Mouse (Mus musculus) urinary bladder, postnatal 14 days (tissue): Measurements from ENCODE around the gene Tmem72.

Source experiments
- DNase-seq: peaks from one replicate; pipeline ENCODE4 v3.0.0; 2021; ENCODE audit warnings: low spot score

Tmem72 gene

DNA sequence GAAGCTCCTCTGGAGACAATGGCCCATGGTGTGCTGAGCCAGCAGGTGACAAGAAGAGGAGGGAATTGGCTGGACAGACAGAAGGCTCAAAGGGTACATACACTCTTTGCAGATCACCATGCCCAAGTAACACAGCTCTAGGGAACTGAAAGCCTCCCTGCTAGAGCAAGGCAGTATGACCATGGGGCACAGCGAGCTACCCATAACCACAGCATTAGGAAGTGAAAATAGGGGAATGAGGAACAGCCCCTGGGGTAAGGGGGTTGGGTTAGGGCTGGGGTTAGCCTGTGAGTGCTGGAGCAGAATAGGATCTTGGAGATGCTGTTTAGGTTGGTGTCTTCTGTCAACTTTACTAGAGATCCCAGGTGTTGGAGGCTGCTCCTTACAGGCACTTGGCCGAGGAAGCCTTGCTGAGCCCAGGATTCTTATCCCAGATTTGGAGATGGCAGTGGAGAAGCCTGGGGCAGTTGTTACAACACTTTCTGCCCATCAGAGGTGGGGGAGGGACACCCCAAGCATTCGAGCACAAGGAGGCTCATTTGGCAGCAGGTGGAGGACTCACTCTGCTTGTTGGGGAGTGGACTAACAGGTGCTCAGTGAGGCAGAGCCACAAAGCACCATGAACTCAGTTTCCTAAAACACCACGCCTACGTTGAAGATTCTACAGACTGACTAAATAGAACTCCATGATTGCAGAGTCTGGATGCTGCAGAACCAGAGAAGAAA is 37.0 kb downstream of the Tmem72 start:
- no peak for DNase-seq

DNA sequence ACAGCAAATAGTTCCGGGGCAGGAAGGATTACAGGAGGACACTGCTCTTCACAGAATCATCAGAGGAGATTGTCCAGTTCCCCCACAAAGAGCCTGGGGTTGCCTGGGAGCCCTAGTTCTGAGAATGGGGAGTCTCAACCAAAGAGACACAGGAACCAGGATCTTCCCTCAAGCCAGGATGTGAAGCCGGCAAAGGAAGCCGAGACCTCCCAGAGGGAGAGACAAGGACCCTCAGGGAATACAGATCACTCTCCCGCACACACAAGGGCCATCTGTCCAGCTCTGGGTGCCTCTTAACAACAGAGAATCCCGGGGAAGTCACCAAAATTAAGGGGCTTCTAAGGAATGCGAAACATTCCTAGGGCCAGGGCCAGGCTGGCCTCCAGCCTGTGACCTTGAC is 39.4 kb downstream of the Tmem72 start:
- no peak for DNase-seq

DNA sequence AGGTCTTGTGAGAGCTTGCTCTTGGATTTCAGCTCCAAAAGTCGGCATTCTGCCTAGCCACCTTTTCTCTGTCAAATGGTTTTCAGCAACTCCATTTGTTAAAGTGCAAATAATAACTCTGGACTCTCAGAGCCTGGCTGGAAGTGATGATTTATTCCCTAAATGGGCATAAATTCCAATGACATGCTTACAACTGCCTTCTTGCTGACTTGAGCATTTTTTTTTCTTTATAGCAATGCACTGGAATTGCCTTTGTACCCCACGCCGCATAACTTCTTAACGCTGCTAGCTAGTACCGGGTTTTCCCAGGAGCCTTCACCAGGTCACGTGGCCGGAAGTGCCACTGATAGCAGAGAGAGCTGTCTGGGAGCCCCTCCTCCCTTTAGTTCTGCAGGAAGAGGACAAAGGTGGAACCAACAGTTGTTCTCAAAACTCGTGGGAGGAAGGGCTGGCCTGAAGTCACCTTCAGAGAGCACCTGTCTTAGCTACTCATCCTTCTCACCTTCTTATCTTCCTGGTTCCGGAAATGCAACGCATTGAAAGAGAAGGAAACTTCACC is 40.3 kb downstream of the Tmem72 start:
- DNase-seq, result no peak

DNA sequence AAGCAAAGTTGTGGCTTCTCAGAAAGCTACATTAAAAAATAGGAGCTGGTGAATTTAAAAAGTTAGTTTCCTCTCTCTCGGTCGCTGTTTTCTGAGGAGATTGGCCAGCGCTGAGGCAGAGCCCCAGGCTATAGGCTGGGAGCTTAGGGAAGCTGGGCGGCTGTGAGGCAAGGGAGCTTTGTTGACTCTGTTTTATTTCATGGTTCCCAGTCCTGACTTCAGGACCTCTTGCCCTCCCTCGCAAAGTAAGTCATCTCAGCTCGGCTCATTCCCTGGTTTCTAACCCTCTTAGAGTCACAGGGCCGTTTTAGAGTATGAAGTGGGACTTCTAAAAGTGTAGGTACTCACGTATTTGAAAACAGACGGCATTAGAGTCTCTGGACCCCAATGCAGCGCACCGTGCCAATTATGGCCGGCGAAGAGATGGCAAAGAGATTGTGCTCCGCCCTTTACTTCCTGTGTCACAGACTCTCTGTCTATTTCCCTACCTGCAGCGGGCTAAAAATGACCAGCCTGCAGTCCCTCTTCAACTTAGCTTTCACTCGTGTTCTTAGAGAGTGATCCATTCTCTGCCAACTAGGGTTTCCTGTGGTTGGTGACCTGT is 42.3 kb downstream of the Tmem72 start:
- DNase-seq, result no peak

DNA sequence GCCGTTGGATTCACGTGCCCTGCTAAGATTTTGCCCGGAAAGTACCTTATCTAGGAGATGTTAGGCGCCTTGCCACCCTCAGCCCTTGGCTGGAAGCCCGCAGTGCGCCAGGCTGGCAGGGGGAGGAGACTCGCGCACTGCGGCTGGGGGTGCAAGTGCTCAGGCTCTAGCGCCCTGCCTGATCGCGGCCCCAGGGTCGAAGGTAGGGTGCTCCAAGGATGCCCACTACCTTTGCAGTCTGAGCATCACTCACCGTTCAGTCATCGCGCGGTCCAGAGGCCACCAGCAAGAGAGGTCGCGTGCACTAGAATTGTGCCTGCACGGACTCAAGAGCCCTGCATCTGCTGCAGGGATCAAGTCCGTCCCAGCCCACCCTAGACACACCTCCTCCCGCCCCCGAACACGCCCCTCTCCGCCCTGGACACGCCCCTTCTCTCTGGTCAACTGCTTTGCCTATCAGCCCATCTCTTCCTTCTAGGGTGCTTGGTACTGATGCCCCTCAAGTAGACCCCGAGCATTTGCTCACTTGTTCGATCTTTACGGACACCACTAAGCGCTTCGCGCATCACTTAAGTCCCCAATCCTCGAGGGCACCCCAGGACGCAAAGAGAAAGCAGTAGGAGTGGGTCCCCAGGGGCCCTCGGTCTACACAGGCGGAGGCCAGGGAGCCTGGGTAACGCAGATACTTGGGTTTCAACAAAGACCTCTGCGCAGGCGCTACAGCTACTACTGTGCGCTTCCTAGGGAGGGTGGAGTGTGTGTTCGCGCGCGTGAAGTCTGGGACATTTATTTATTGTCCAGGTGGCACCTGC is 43.0 kb downstream of the Tmem72 start, which contains the start of gene Rassf4:
TSS of gene Rassf4 (minus strand) at position 482 of the 812 bp plus-strand sequence.
- peak; percentile 85 for DNase-seq

DNA sequence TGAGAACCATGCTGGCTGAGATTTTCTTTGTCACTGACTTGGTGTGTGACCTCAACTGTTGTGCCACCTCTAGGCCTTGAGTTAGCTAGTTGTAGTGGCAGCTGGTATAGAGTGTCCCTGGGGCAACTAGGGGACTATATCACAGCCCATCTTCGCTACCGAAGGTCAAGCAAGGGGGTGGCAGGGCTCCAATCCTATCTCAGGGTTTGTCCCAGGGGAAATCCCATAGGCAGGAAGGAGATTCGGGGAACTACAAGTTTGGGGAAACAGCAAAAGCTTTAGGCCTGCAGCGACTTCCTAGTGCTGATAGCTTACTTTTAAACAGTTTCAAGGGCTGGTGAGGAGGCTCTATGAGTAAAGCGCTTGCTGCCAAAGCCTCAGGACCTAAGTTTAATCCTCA is 44.4 kb downstream of the Tmem72 start:
- no peak for DNase-seq

GRCm38 (mm10) chr6:116671768-116672167 is 44.9 kb downstream of the Tmem72 start:
- no peak for DNase-seq

GRCm38 (mm10) chr6:116671031-116671430 is 45.7 kb downstream of the Tmem72 start:
- no peak for DNase-seq

DNA sequence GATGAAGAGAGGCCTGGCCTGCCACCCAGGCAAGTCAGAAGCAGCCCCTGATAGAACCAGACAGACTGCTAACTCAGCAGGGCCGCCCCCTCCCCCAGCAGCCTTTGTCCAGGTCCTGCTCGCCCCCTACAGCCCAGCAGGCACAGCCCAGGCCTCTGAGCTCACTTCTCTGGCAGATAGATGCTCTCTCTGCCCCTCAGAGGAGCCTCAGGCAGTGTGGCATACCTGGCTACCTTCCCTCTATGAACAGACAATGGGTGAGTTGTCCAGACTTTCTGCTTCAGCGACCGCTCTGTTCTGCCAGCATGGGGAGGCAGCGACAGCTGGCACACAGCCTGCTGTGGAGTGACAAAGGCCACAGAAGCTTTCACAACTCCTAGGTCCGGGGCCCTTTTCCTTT is 46.6 kb downstream of the Tmem72 start:
- no peak for DNase-seq

DNA sequence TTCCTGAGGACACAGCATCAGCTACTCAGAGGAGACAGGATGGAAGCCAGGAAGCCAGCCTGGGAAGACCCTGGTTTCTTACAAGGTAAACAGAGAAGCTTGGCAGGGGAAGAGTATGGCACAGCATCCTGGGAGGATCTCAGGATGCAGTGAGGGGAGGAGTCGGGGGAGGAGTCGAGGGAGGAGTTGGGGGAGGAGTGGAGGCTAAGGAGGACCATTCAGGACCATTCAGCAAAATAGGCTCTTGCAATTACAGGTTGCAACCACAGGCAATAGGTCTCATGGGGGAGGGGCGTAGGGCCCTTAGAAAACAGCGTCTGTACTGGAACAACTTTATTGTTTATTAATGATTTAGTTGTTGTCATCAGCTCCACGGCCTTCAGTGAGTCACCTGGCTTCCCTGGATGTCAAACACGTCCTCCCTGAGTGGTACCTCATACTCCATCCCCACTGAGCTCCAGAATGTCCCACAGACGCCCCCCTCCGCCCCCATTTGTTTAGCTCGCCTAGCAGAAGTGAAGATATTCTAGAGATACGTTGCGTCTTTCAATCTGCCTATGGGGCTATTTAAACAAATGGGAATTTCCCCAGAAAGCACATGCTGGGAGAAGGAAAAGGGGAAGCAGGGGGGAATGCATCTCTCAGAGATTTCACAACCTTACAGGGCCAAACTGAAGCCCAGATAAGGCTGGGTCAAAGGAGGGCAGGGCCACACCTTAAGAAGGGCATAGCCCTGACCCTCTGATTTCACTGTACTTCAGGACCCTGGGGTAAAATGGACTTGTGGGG is 47.8 kb downstream of the Tmem72 start:
- no peak for DNase-seq

GRCm38 (mm10) chr6:116667382-116667781 is 49.3 kb downstream of the Tmem72 start:
- DNase-seq, result no peak

DNA sequence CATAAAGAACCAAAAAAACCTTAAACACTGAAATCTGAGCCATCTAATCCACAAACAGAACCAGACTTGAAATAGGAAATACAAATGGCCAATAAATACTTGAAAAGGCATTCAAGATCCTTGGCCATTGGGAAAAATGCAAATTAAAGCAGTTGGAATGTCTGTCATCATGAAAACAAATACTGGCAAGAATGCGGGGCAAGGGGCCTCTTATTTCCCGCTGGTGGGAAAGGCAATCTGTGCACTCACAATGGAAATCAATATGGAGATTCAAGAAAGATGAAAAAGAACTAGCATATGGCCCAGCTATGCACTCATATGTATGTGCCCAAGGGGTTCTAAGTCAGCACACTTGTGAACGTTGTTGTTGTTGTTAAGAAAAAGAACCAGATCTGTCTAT is 49.8 kb downstream of the Tmem72 start:
- no peak for DNase-seq

GRCm38 (mm10) chr6:116666085-116666750 is 50.5 kb downstream of the Tmem72 start:
- no peak for DNase-seq

DNA sequence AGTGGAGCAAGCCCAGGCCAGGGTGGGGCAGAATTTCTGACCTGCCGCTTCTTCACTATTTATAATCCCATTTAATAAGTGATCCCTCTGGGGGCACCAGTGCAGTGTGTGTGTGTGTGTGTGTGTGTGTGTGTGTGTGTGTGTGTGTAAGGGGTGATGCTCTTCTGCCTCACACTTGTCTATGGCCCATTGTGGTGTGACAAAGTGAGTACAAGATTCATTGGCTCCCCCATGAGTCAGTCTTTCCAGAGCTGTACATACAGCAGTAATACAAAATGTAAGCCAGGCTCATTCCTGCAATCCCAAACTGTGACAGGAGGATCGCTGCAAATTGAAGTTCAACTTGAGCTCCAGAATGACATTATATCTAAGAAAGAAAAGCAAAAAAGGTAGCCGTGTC is 51.9 kb downstream of the Tmem72 start:
- no peak for DNase-seq

- no peak for DNase-seq
Observed at GRCm38 (mm10) chr6:116664031-116664430, 52.7 kb downstream of the Tmem72 start.

GRCm38 (mm10) chr6:116663364-116663763 is 53.3 kb downstream of the Tmem72 start:
- DNase-seq, result no peak

DNA sequence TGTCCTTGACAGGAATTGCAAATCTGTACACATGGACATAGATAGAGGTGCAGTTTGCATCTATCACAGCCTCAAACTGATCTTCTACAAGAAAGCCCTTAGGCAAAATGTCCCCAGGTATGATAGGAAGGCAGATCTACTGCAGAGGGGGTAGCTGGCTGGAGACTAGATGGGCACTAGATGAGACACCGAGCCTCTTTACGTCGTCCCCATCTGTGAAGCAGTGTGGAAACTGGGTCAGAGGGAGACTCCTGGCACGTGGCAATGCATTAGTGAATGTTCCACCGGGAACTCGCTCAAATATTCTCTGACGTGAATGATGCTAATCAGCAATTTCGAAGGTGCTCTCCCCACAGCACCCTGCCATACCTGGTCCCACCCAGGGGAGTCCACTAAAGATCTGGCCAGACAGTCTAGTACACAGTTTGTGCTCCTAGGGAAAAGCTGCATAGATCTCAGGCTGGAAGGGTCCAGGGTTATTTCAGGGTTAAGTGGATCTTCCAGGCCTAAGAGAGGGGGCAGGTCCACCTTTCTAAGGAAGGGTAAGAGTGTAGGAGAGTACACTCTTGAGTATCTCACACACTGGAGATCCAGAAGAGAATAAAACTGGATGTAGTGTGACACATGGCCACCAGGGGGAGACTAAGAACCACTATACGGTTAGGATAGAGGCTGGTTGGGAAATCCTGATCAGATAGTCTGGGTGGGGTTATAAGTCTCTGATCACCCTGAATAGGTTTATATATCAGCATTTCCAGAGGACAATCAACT is 62.8 kb downstream of the Tmem72 start:
- peak; percentile 64 for DNase-seq

GRCm38 (mm10) chr6:116653191-116653590 is 63.5 kb downstream of the Tmem72 start:
- DNase-seq, result no peak

DNA sequence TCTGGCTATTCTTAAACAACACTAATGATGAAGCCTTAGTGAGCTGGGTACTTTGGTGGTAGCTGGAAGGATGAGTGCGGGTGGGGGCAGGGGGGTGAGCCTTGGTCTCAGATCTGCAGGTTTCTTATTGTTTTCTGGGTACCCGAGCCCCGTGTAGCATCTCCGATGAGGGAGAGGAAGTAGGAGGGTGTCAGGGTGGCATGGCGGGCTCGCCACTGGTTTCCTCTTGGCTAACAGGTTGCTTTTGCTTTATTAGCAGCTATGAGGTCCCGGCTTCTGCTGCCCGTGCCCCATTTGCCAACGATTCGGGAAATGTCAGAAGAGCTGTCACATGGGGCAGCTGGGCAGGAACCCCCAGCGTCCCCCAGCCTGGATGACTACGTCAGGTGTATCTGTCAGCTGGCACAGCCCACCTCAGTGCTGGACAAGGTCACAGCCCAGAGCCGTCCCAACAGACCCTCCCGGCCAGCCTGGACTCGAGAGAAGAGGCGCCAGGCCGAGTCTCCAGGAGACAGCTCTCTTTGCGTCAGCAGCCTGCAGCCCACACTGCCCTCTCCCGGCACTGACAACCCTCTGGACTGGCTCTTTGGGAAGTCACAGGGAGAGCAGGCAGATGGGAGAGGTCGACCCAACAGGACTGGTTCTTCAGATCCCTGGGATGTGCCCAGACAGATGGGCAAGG is 65.1 kb downstream of the Tmem72 start:
- peak; percentile 50 for DNase-seq

DNA sequence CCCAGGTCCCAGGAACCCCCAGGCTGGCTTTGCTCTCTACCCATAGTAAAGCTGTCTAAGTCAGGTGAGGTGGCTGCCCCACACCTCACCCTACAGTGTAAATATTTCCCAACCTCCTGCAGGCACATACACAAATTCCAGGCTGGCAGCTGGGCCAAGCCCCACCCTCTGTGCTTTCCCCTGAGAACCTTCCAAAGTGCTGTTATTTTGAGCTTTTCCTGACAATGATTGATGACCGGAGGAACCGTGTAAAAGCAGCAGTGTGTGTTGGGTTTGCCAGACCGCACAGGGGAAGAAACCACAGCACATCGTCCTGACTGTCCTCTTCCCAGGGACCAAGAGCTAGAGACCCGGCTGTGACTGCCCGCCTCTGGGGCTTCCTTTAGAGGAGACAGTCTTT is 66.3 kb downstream of the Tmem72 start, which contains the start of gene Depp1:
TSS of gene Depp1 (plus strand) at position 204 of the 400 bp plus-strand sequence.
- peak; percentile 75 for DNase-seq
